Mouse (Mus musculus) lung, postnatal 0 days (tissue): Measurements from ENCODE around the gene Apex2. TPM values are rescaled to one million over a fixed set of nuclear protein-coding genes. Genes with fewer than 3 reads are reported as not detected.
A peak's percentile ranks its signal among the peaks of the same experiment; 100 is the strongest.

Source experiments
- ATAC-seq: fragments of 200-750 bp; cut with Nextera tagmentation; 2 replicates; pipeline ENCODE4 v1.8.0; 2017; ENCODE audit warnings: moderate library complexity
- DNase-seq: peaks from one replicate; pipeline ENCODE4 v3.0.0-alpha.2; 2016; ENCODE audit warnings: low spot score
- H3K27ac ChIP-seq: fragments of 300-500 bp; sonication (generic); 2 replicates; pipeline ENCODE4 v1.5.1; 2014; ENCODE audit warnings: antibody characterized with exemption, mild to moderate bottlenecking, low read length, mixed read lengths
- H3K27me3 ChIP-seq: fragments of 300-500 bp; sonication (generic); replicated peaks from 2 replicates; pipeline ENCODE4 v1.6.1; 2014; ENCODE audit warnings: low read length, mixed read lengths; ENCODE audit not compliant: insufficient read depth
- H3K36me3 ChIP-seq: fragments of 300-500 bp; sonication (generic); 2 replicates; pipeline ENCODE4 v1.6.1; 2014; ENCODE audit warnings: low read length, mixed read lengths; ENCODE audit not compliant: insufficient read depth
- H3K4me1 ChIP-seq: fragments of 300-500 bp; sonication (generic); 2 replicates; pipeline ENCODE4 v1.6.1; 2014; ENCODE audit warnings: antibody characterized with exemption, low read depth, low read length, mixed read lengths; ENCODE audit not compliant: insufficient read depth
- H3K4me2 ChIP-seq: fragments of 300-500 bp; sonication (generic); replicated peaks from 2 replicates; pipeline ENCODE4 v1.6.1; 2014; ENCODE audit warnings: low read depth, mild to moderate bottlenecking, low read length, moderate library complexity, mixed read lengths
- H3K4me3 ChIP-seq: fragments of 300-500 bp; sonication (generic); 2 replicates; pipeline ENCODE4 v1.5.1; 2014; ENCODE audit warnings: low read depth, low read length
- H3K9ac ChIP-seq: fragments of 300-500 bp; sonication (generic); replicated peaks from 2 replicates; pipeline ENCODE4 v1.6.1; 2014; ENCODE audit warnings: low read depth, mild to moderate bottlenecking
- H3K9me3 ChIP-seq: fragments of 300-500 bp; sonication (generic); 2 replicates; pipeline ENCODE4 v1.6.1; 2016; ENCODE audit warnings: low read length, mixed read lengths
- CTCF ChIP-seq: IDR thresholded peaks from 2 replicates; pipeline ENCODE4 v1.5.1; 2016; ENCODE audit warnings: antibody characterized with exemption, mild to moderate bottlenecking
- EP300 ChIP-seq: IDR thresholded peaks from 2 replicates; pipeline ENCODE4 v1.6.1; 2016; ENCODE audit warnings: antibody characterized with exemption, mild to moderate bottlenecking, control low read depth
- WGBS: fragments of 180-500 bp; shearing (Covaris S2); extraction: QIAGEN DNeasy Blood & Tissue Kit; methylation state at CpG from one replicate; pipeline ENCODE4 v1.1.7; 2014; 5-methylcytosine and 5-hydroxymethylcytosine counted together
- polyA plus RNA-seq: library from polyadenylated mRNA; unstranded; fragments of >200 nt; fragmentation: Nextera tagmentation; extraction: Ambion mirVana; gene quantifications from 2 replicates; pipeline ENCODE4 v1.2.1, GENCODE M21; 2015

Gene Apex2
- polyA plus RNA-seq, 1 experiment from 2014 or later, result 7.3 TPM

DNA sequence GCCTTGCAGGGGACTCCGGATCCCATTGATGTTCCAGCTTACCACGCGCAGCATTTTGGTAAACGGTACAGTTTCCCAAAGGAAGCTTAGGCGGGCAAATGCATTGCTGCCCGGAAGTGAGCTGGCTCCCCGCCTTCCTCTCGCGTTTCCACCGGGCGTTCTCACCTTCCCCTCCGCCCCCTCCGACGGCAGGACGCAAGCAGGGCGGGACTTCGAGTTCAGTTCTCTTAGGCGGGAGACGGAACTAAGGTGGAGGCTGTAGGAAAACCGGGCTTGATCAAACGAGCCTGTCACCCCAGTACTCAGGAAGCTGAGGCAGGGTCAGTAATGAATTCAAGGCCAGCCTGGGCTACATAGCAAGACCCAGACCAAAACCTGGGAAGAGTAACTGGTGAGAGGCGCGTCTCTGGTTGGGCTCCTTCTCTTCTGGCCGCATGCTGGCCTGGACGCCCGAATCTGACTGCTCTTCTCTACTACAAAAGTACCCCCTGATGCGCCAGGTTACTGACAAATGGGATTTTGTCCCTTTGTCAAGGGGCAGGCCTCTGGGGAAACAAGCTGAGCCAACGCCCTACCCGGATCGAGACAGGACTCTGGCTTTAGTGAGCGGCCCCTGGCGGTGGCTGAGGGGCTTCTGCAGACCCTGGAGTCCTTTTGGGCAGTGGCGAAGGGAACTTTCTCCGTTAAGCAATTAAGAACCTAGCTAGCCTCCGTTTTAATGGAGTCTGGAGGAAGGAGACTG, 1.5 kb downstream of the Apex2 start, which contains the start of gene Pfkfb1:
TSS of gene Pfkfb1 (plus strand) at position 207 of the 742 bp plus-strand sequence.
- Histone ChIP-seq H3K27me3 (no peaks in the 10 kb centered on the region), H3K9ac (peak within 1 kb of the TSS; percentile 57), H3K4me1 (no peaks in the 10 kb centered on the region), H3K4me3 (peak within 1 kb of the TSS; percentile 47), H3K27ac (peak within 1 kb of the TSS; percentile 86), H3K4me2 (peak within 1 kb of the TSS; percentile 57), H3K36me3 (no peaks in the 10 kb centered on the region), H3K9me3 (no peaks in the 10 kb centered on the region)
- ATAC-seq (peak; percentile 97), DNase-seq (peak; percentile 92)
- 21% methylated on average over 31 of the region's 35 CpGs for whole genome bisulfite sequencing
- TF ChIP-seq CTCF (peak; percentile 66), EP300 (0 out of 2 replicates have a peak, but pooled peaks have one; percentile 11)

DNA sequence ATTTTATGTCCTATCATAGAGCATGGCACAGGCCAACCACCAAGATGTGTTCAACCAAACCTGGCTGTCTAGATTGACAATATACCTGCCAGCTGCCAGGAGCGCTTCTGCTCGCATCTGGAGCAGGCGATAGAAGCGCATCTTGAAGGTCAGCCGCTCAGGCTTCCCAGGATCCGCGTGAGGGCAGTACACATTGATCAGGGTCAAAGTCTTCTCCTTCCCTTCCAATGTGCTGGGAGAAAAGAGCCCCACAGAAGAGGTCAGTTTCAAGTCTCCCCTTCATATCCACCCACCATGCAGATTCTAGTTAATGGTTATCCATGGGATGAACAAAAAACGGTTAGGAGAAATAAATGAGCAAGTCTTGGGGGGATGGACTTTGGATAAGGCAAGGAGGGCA, 4.6 kb downstream of the Apex2 start:
- DNase-seq (no peak), ATAC-seq (no peak)
- TF ChIP-seq EP300, result no peak
- WGBS, result 90% methylated on average over 8 of the region's 8 CpGs
- H3K4me1 ChIP-seq, result no peaks in the 10 kb centered on the region
- no peaks in the 10 kb centered on the region for H3K9me3 ChIP-seq
- H3K9ac ChIP-seq, result no peak overlapping the region
- H3K27ac ChIP-seq, result no peak overlapping the region
- no peaks in the 10 kb centered on the region for H3K36me3 ChIP-seq
- no peak overlapping the region for H3K4me3 ChIP-seq
- H3K4me2 ChIP-seq, result no peak overlapping the region
- H3K27me3 ChIP-seq, result no peaks in the 10 kb centered on the region

DNA sequence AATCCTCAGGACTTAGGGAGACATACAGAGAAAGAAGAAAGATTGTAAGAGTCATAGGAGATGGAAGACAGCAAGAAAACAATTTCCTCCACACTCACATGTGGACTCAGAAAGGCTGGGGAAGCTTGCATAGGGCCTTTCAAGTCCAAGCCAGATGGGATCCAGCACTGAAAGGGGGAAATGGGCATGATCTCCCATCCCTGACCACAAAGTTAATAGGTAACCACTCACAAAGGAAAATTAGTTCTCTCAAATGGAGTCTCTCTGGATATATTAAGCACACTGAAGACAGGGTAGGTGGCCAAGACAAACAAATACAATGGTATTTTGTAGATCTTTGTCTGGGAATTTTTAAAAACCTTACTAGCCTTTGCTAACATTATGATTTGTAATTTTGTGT, 7.7 kb downstream of the Apex2 start:
- ATAC-seq (no peak), DNase-seq (no peak)
- no peak overlapping the region for H3K27ac ChIP-seq
- no peak overlapping the region for H3K4me2 ChIP-seq
- no peaks in the 10 kb centered on the region for H3K36me3 ChIP-seq
- no peaks in the 10 kb centered on the region for H3K9me3 ChIP-seq
- H3K9ac ChIP-seq, result no peak overlapping the region
- no peaks in the 10 kb centered on the region for H3K27me3 ChIP-seq
- H3K4me1 ChIP-seq, result no peaks in the 10 kb centered on the region
- no peak for TF ChIP-seq CTCF
- TF ChIP-seq EP300, result no peak
- no peak overlapping the region for H3K4me3 ChIP-seq

DNA sequence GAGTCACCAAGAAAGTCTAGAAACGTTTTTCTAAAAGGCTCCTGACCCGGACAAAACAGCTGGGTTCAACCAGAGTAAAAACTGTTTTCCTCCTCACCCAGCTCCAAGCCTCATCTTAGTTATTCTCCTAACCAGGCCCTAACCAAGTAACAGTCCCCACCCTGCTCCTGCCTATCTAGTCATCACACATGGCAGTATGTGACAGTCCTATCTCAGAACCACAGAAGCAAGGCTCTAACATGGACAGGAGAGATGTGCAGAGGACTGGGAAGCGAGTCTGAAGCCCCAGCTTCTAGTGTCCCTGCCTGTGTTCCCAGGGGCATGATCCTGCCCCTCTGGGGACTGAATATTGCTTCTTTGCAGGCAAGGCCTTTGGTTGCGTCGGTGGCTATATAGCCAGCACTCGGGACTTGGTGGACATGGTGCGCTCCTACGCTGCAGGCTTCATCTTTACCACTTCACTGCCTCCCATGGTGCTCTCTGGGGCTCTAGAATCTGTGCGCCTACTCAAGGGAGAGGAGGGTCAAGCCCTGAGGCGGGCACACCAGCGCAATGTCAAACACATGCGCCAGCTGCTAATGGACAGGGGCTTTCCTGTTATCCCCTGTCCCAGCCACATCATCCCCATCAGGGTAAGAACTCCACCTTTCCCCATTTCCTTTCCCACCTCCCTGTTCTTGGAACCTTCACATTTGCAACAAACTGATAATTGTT, 24.9 kb downstream of the Apex2 start:
- no peaks in the 10 kb centered on the region for H3K4me1 ChIP-seq
- no peaks in the 10 kb centered on the region for H3K36me3 ChIP-seq
- no peak for TF ChIP-seq EP300
- TF ChIP-seq CTCF, result no peak
- H3K4me2 ChIP-seq, result no peak overlapping the region
- DNase-seq (no peak), ATAC-seq (no peak; the same call in 1 of the 2 replicates)
- H3K9ac ChIP-seq, result no peak overlapping the region
- 81% methylated on average over 11 of the region's 12 CpGs for WGBS
- no peak overlapping the region for H3K27ac ChIP-seq
- no peaks in the 10 kb centered on the region for H3K27me3 ChIP-seq
- H3K4me3 ChIP-seq, result no peak overlapping the region
- H3K9me3 ChIP-seq, result no peaks in the 10 kb centered on the region

DNA sequence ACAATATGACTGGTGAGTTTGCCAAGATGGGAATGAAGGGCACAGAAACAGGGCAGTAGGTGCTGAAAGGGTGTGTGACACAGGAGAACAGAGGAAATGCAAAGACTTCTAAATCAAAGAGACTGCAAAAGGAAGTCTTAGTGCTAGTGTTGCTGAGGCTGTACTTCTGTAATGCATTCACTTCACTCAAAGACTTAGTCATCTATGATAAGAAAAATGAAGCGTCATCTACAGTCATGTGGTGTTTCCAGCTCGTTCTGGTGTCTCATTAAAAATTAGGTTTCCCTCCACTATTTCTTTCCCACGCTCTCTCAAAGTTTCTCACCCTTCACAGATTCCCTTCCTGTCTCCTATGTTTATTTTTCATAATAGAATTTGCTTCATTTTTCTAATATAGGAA, 35.6 kb downstream of the Apex2 start:
- H3K4me3 ChIP-seq, result no peak overlapping the region
- H3K27ac ChIP-seq, result no peak overlapping the region
- no peaks in the 10 kb centered on the region for H3K27me3 ChIP-seq
- WGBS, result 76% methylated on average over 3 of the region's 3 CpGs
- no peak for TF ChIP-seq EP300
- no peak for TF ChIP-seq CTCF
- no peak overlapping the region for H3K4me2 ChIP-seq
- H3K9me3 ChIP-seq, result no peaks in the 10 kb centered on the region
- no peaks in the 10 kb centered on the region for H3K4me1 ChIP-seq
- H3K9ac ChIP-seq, result no peak overlapping the region
- no peak for ATAC-seq
- no peak for DNase-seq
- H3K36me3 ChIP-seq, result no peaks in the 10 kb centered on the region

DNA sequence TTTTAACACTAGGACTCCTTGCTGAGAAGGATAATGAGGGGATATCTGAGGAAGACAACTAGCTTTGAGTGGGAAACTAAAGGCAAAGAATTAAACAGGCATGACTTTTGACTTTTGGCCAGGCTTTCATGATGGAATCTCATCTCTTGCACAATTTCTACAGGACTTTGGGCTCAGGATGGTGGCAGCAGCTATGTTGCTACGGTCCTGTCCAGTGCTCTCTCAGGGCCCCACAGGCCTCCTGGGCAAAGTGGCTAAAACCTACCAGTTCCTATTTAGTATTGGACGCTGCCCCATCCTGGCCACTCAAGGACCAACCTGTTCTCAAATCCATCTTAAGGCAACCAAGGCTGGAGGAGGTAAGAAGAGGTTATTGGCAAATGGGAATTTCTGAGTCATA, 37.7 kb downstream of the Apex2 start:
- no peaks in the 10 kb centered on the region for H3K27me3 ChIP-seq
- H3K4me1 ChIP-seq, result no peaks in the 10 kb centered on the region
- TF ChIP-seq CTCF (no peak), EP300 (no peak)
- no peak overlapping the region for H3K9ac ChIP-seq
- H3K4me3 ChIP-seq, result no peak overlapping the region
- 75% methylated on average over 2 of the region's 2 CpGs for WGBS
- H3K27ac ChIP-seq, result no peak overlapping the region
- H3K4me2 ChIP-seq, result no peak overlapping the region
- DNase-seq (no peak), ATAC-seq (no peak)
- H3K36me3 ChIP-seq, result no peaks in the 10 kb centered on the region
- H3K9me3 ChIP-seq, result no peaks in the 10 kb centered on the region
